Mouse (Mus musculus) heart, embryonic 10.5 days (tissue): ENCODE results near the gene Rec8. TPM values are rescaled to one million over a fixed set of nuclear protein-coding genes. Genes with fewer than 3 reads are reported as not detected.

ENCODE experiments used
- DNase-seq: peaks from one replicate; pipeline ENCODE4 v3.0.0-alpha.2; 2017; ENCODE audit warnings: low spot score
- H3K27ac ChIP-seq: fragments of 300-500 bp; sonication (generic); 2 replicates; pipeline ENCODE4 v1.5.1; 2016; ENCODE audit warnings: mild to moderate bottlenecking
- H3K27me3 ChIP-seq: fragments of 300-500 bp; sonication (generic); 2 replicates; pipeline ENCODE4 v1.6.1; 2016; ENCODE audit warnings: mild to moderate bottlenecking; ENCODE audit not compliant: poor library complexity, insufficient read depth, severe bottlenecking
- H3K36me3 ChIP-seq: fragments of 300-500 bp; sonication (generic); 2 replicates; pipeline ENCODE4 v1.6.1; 2016; ENCODE audit warnings: mild to moderate bottlenecking, moderate library complexity
- H3K4me1 ChIP-seq: fragments of 300-500 bp; sonication (generic); 2 replicates; pipeline ENCODE4 v1.6.1; 2016; ENCODE audit warnings: mild to moderate bottlenecking
- H3K4me3 ChIP-seq: fragments of 300-500 bp; sonication (generic); 2 replicates; pipeline ENCODE4 v1.5.1; 2016; ENCODE audit warnings: mild to moderate bottlenecking, moderate library complexity
- H3K9me3 ChIP-seq: fragments of 300-500 bp; sonication (generic); 2 replicates; pipeline ENCODE4 v1.6.1; 2016; ENCODE audit warnings: mild to moderate bottlenecking, moderate library complexity
- WGBS: fragments of 180-500 bp; shearing (Covaris S2); methylation state at CpG from one replicate; pipeline ENCODE4 v1.1.7; 2016; 5-methylcytosine and 5-hydroxymethylcytosine counted together
- polyA plus RNA-seq: library from polyadenylated mRNA; unstranded; fragments of >200 nt; fragmentation: Nextera tagmentation; extraction: Ambion mirVana; gene quantifications from 2 replicates; pipeline ENCODE4 v1.2.1, GENCODE M21; 2016

The Rec8 gene
- 13.7 and 17.6 TPM in 2 replicates for polyA plus RNA-seq

- WGBS, result 12% methylated on average over 21 of the region's 21 CpGs
- Histone ChIP-seq H3K27ac (peak within 1 kb of the TSS; percentile 73), H3K4me1 (peaks cover 28% of the 10 kb centered on the region), H3K27me3 (peaks cover 3% of the 10 kb centered on the region; the same call in 1 of the 2 replicates), H3K36me3 (no peaks in the 10 kb centered on the region; the same call in 1 of the 2 replicates), H3K9me3 (no peaks in the 10 kb centered on the region), H3K4me3 (peak within 1 kb of the TSS; percentile 45)
- peak; percentile 94 for DNase-seq
Measured at GRCm38 (mm10) chr14:55617822-55618221, at the start of gene Rec8. Rec8 (plus strand) TSS chr14:55618037.

- no peak overlapping the region for H3K4me3 ChIP-seq
- peaks cover 47% of the 10 kb centered on the region for H3K36me3 ChIP-seq
- H3K27ac ChIP-seq, result no peak overlapping the region
- 85% methylated on average over 2 of the region's 2 CpGs for WGBS
- DNase-seq, result no peak
- no peaks in the 10 kb centered on the region for H3K27me3 ChIP-seq
- H3K4me1 ChIP-seq, result peaks cover 17% of the 10 kb centered on the region
- no peaks in the 10 kb centered on the region for H3K9me3 ChIP-seq
Measured at GRCm38 (mm10) chr14:55570588-55570987, 47.2 kb upstream of the Rec8 start.

- Histone ChIP-seq H3K4me1 (peaks cover 26% of the 10 kb centered on the region), H3K9me3 (no peaks in the 10 kb centered on the region)
- DNase-seq, result no peak
Measured at GRCm38 (mm10) chr14:55571760-55572159, 46.1 kb upstream of the Rec8 start.

GRCm38 (mm10) chr14:55575302-55575701 is 42.5 kb upstream of the Rec8 start, which contains the start of gene Fitm1:
Fitm1 (plus strand) TSS chr14:55575617.
- WGBS, result 35% methylated on average over 8 of the region's 8 CpGs
- H3K27ac ChIP-seq, result peak within 1 kb of the TSS; percentile 93
- H3K9me3 ChIP-seq, result no peaks in the 10 kb centered on the region
- DNase-seq, result peak; percentile 85
- no peaks in the 10 kb centered on the region for H3K27me3 ChIP-seq
- H3K4me3 ChIP-seq, result peak within 1 kb of the TSS; percentile 57
- H3K4me1 ChIP-seq, result peaks cover 47% of the 10 kb centered on the region
- H3K36me3 ChIP-seq, result peaks cover 8% of the 10 kb centered on the region

More at GRCm38 (mm10) chr14:55571760-55572159, 46.1 kb upstream of the Rec8 start:
- H3K4me3 ChIP-seq, result no peak overlapping the region
- H3K27me3 ChIP-seq, result no peaks in the 10 kb centered on the region
- no peak overlapping the region for H3K27ac ChIP-seq
- peaks cover 35% of the 10 kb centered on the region for H3K36me3 ChIP-seq

GRCm38 (mm10) chr14:55575711-55576110 is 42.1 kb upstream of the Rec8 start:
- Histone ChIP-seq H3K27ac (peak overlapping the region; percentile 93), H3K27me3 (no peaks in the 10 kb centered on the region), H3K36me3 (peaks cover 12% of the 10 kb centered on the region), H3K9me3 (no peaks in the 10 kb centered on the region), H3K4me3 (peak overlapping the region; percentile 57), H3K4me1 (peaks cover 46% of the 10 kb centered on the region)
- 46% methylated on average over 13 of the region's 13 CpGs for WGBS
- DNase-seq, result no peak

- WGBS, result 56% methylated on average over 16 of the region's 16 CpGs
- Histone ChIP-seq H3K9me3 (no peaks in the 10 kb centered on the region), H3K36me3 (peaks cover 19% of the 10 kb centered on the region), H3K27me3 (no peaks in the 10 kb centered on the region), H3K4me1 (peaks cover 44% of the 10 kb centered on the region), H3K4me3 (peak overlapping the region; percentile 57), H3K27ac (peak overlapping the region; percentile 93)
- no peak for DNase-seq
Measured at GRCm38 (mm10) chr14:55576376-55576775, 41.5 kb upstream of the Rec8 start.

- H3K27ac ChIP-seq, result peak within 1 kb of the TSS; percentile 94
- peak within 1 kb of the TSS; percentile 84 for H3K4me3 ChIP-seq
- no peaks in the 10 kb centered on the region for H3K9me3 ChIP-seq
- under 1% methylated on average over 31 of the region's 32 CpGs for WGBS
- peak; percentile 93 for DNase-seq
- peaks cover 44% of the 10 kb centered on the region for H3K4me1 ChIP-seq
- peaks cover 28% of the 10 kb centered on the region for H3K36me3 ChIP-seq
- no peaks in the 10 kb centered on the region for H3K27me3 ChIP-seq
Measured at GRCm38 (mm10) chr14:55577871-55578667, 39.8 kb upstream of the Rec8 start, which contains the start of gene Psme1. Psme1 (plus strand) TSS chr14:55578123.

- WGBS, result 32% methylated on average over 6 of the region's 6 CpGs
- DNase-seq, result no peak
- H3K9me3 ChIP-seq, result no peaks in the 10 kb centered on the region
- H3K4me3 ChIP-seq, result peak overlapping the region; percentile 84
- H3K27me3 ChIP-seq, result no peaks in the 10 kb centered on the region
- H3K4me1 ChIP-seq, result peaks cover 44% of the 10 kb centered on the region
- peak overlapping the region; percentile 94 for H3K27ac ChIP-seq
- H3K36me3 ChIP-seq, result peaks cover 28% of the 10 kb centered on the region
Measured at GRCm38 (mm10) chr14:55578668-55579269, 39.1 kb upstream of the Rec8 start.

- Histone ChIP-seq H3K36me3 (peaks cover 28% of the 10 kb centered on the region), H3K27ac (no peak overlapping the region), H3K27me3 (no peaks in the 10 kb centered on the region), H3K9me3 (no peaks in the 10 kb centered on the region), H3K4me1 (peaks cover 43% of the 10 kb centered on the region), H3K4me3 (0 out of 2 replicates have a peak overlapping the region, but pooled peaks have one; percentile 8)
- 83% methylated on average over 23 of the region's 23 CpGs for WGBS
- no peak for DNase-seq
Measured at GRCm38 (mm10) chr14:55579511-55580496, 38.0 kb upstream of the Rec8 start.

- no peak for DNase-seq
- H3K36me3 ChIP-seq, result peaks cover 28% of the 10 kb centered on the region
- H3K4me1 ChIP-seq, result peaks cover 42% of the 10 kb centered on the region
- H3K27me3 ChIP-seq, result no peaks in the 10 kb centered on the region
- no peaks in the 10 kb centered on the region for H3K9me3 ChIP-seq
- WGBS, result 92% methylated on average over 16 of the region's 16 CpGs
- no peak overlapping the region for H3K27ac ChIP-seq
- H3K4me3 ChIP-seq, result no peak overlapping the region
Measured at GRCm38 (mm10) chr14:55580731-55581130, 37.1 kb upstream of the Rec8 start.

GRCm38 (mm10) chr14:55581981-55582681 is 35.7 kb upstream of the Rec8 start:
- Histone ChIP-seq H3K4me3 (no peak overlapping the region), H3K4me1 (peaks cover 40% of the 10 kb centered on the region), H3K27ac (no peak overlapping the region), H3K9me3 (no peaks in the 10 kb centered on the region), H3K36me3 (peaks cover 31% of the 10 kb centered on the region), H3K27me3 (no peaks in the 10 kb centered on the region)
- WGBS, result 74% methylated on average over 9 of the region's 9 CpGs
- peak; percentile 66 for DNase-seq

- H3K36me3 ChIP-seq, result peaks cover 41% of the 10 kb centered on the region
- DNase-seq, result peak; percentile 70
Measured at GRCm38 (mm10) chr14:55584303-55584701, 33.5 kb upstream of the Rec8 start.

More at GRCm38 (mm10) chr14:55584303-55584701, 33.5 kb upstream of the Rec8 start:
- H3K4me3 ChIP-seq, result peak overlapping the region; percentile 77
- H3K4me1 ChIP-seq, result peaks cover 27% of the 10 kb centered on the region
- no peaks in the 10 kb centered on the region for H3K9me3 ChIP-seq
- H3K27ac ChIP-seq, result peak overlapping the region; percentile 88
- H3K27me3 ChIP-seq, result no peaks in the 10 kb centered on the region
- 36% methylated on average over 5 of the region's 5 CpGs for WGBS
